ENCODE assay signal across 17 mouse cellular contexts in the genomic region with DNA sequence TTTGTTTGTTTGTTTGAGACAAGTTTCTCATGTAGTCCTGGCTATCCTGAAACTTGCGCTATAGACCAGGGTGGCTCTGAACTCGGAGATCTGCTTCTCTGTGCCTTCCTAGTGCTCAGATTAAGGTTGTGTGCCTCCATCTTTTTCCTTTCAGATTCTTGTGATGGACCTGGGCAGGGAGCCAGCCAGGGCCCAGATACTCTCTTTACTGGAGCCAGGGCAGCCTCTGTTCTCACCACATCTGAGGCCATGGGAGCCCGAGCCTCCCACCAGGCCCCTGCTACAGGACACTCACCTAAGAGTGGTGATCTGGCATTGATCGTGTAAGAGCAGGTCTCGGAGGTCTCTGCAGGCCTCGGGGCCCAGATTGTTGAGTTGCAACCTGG. TPM values are rescaled to one million over a fixed set of nuclear protein-coding genes. Genes with fewer than 3 reads are reported as not detected.
DNase-seq lines count a peak whose midpoint lies in the region; ATAC-seq and TF ChIP-seq lines count a peak whose summit lies in the region.
"Had no signal": no experiment of that assay in that cellular context is flagged by ENCODE, and none has a peak within 500 bp of the region (broad histone marks: within the 10 kb centered on the region; RNA-seq: fewer than 3 reads in every experiment).

No protein-coding gene starts in this region.

- DNase-seq in liver, postnatal 0 days = no peak
- DNase-seq in liver = no peak
- no peak for DNase-seq in hindbrain, postnatal 0 days (ENCODE audit: low spot score)
- DNase-seq in layer of hippocampus, adult 11-12 months (ENCODE audit: low spot score) = no peak
- no peak for DNase-seq in heart, adult 9 months (ENCODE audit: low spot score in 2 of 2)
- DNase-seq: adrenal gland, postnatal 10 days; cerebellum, adult 11 months; heart, adult 2 months; kidney, postnatal 4 days; thymus, postnatal 14 days had no signal

- H3K4me1 ChIP-seq in liver, postnatal 0 days (ENCODE audit: insufficient read depth) = peaks cover 15% of the 10 kb centered on the region
- H3K4me1 ChIP-seq in forebrain, embryonic 12.5 days = peaks cover 51% of the 10 kb centered on the region
- peaks cover 16% of the 10 kb centered on the region for H3K4me1 ChIP-seq in hindbrain, postnatal 0 days (ENCODE audit: insufficient read depth, low read length)
- peaks cover 44% of the 10 kb centered on the region for H3K4me1 ChIP-seq in neural tube, embryonic 13.5 days (replicated peaks)

- H3K9me3 ChIP-seq in liver, postnatal 0 days (ENCODE audit: low read length) = no peaks in the 10 kb centered on the region
- H3K9me3 ChIP-seq in forebrain, embryonic 12.5 days = no peaks in the 10 kb centered on the region
- H3K9me3 ChIP-seq in hindbrain, postnatal 0 days (ENCODE audit: low read length) = no peaks in the 10 kb centered on the region
- no peaks in the 10 kb centered on the region for H3K9me3 ChIP-seq in neural tube, embryonic 13.5 days

- no peak overlapping the region for H3K4me3 ChIP-seq in liver, postnatal 0 days (ENCODE audit: low read depth, low read length)
- H3K4me3 ChIP-seq in forebrain, embryonic 12.5 days (replicated peaks) = no peak overlapping the region
- no peak overlapping the region for H3K4me3 ChIP-seq in hindbrain, postnatal 0 days (ENCODE audit: low read length)
- H3K4me3 ChIP-seq in neural tube, embryonic 13.5 days = no peak overlapping the region
- H3K4me3 ChIP-seq: heart, adult 2 months had no signal

- no peak for TF ChIP-seq CTCF in liver, postnatal 0 days (IDR thresholded peaks at IDR 0.05; ENCODE audit: low read depth)
- TF ChIP-seq CTCF in hindbrain, postnatal 0 days (IDR thresholded peaks at IDR 0.05; ENCODE audit: low read depth) = no peak

- 0 out of 2 replicates have a peak, but pooled peaks cover 6% of the 10 kb centered on the region for H3K36me3 ChIP-seq in liver, postnatal 0 days (replicated peaks; ENCODE audit: insufficient read depth, low read length)
- H3K36me3 ChIP-seq in forebrain, embryonic 12.5 days (replicated peaks) = no peaks in the 10 kb centered on the region
- no peaks in the 10 kb centered on the region for H3K36me3 ChIP-seq in hindbrain, postnatal 0 days (ENCODE audit: insufficient read depth, low read length)
- H3K36me3 ChIP-seq in neural tube, embryonic 13.5 days = no peaks in the 10 kb centered on the region

- no peak overlapping the region for H3K9ac ChIP-seq in liver, postnatal 0 days (replicated peaks)
- peak overlapping the region; percentile 14; the same call in 1 of the 2 replicates for H3K9ac ChIP-seq in forebrain, embryonic 12.5 days
- H3K9ac ChIP-seq in hindbrain, postnatal 0 days (replicated peaks; ENCODE audit: low read length) = no peak overlapping the region
- H3K9ac ChIP-seq in neural tube, embryonic 13.5 days = no peak overlapping the region
- H3K9ac ChIP-seq: liver, embryonic 14.5 days had no signal

- ATAC-seq in liver, postnatal 0 days = no peak
- ATAC-seq in forebrain, embryonic 12.5 days (ENCODE audit: low FRiP score) = peak; percentile 21; the same call in 1 of the 2 replicates
- 0 out of 2 replicates have a peak, but pooled peaks have one; percentile 36 for ATAC-seq in hindbrain, postnatal 0 days
- ATAC-seq in neural tube, embryonic 13.5 days (ENCODE audit: low read depth) = peak; percentile 64
- no peak for ATAC-seq in inflammation-experienced regulatory T-cells, adult 6 months
- ATAC-seq: CD4-positive, CD25-positive, alpha-beta regulatory T cell, adult 4 months had no signal

- H3K4me2 ChIP-seq in liver, postnatal 0 days (ENCODE audit: low read depth, low read length) = no peak overlapping the region
- H3K4me2 ChIP-seq in forebrain, embryonic 12.5 days = peak overlapping the region; percentile 2
- H3K4me2 ChIP-seq in hindbrain, postnatal 0 days (ENCODE audit: low read depth, low read length) = no peak overlapping the region
- H3K4me2 ChIP-seq in neural tube, embryonic 13.5 days = peak overlapping the region; percentile 9; the same call in 1 of the 2 replicates

- 66% methylated on average over 6 of the region's 6 CpGs for WGBS in liver, postnatal 0 days (ENCODE audit: insufficient replicate concordance)
- 39% methylated on average over 6 of the region's 6 CpGs for WGBS in forebrain, embryonic 12.5 days
- WGBS in hindbrain, postnatal 0 days = 18% methylated on average over 6 of the region's 6 CpGs
- 56% methylated on average over 6 of the region's 6 CpGs for WGBS in neural tube, embryonic 13.5 days

- H3K27me3 ChIP-seq in liver, postnatal 0 days (ENCODE audit: insufficient read depth, low read length) = no peaks in the 10 kb centered on the region
- 0 out of 2 replicates have a peak, but pooled peaks cover 4% of the 10 kb centered on the region for H3K27me3 ChIP-seq in forebrain, embryonic 12.5 days
- no peaks in the 10 kb centered on the region for H3K27me3 ChIP-seq in hindbrain, postnatal 0 days (ENCODE audit: insufficient read depth, low read length)
- no peaks in the 10 kb centered on the region for H3K27me3 ChIP-seq in neural tube, embryonic 13.5 days

- peak overlapping the region; percentile 37; the same call in 1 of the 2 replicates for H3K27ac ChIP-seq in liver, postnatal 0 days (ENCODE audit: low read depth)
- peak overlapping the region; percentile 91 for H3K27ac ChIP-seq in forebrain, embryonic 12.5 days
- peak overlapping the region; percentile 65 for H3K27ac ChIP-seq in hindbrain, postnatal 0 days
- peak overlapping the region; percentile 82 for H3K27ac ChIP-seq in neural tube, embryonic 13.5 days (replicated peaks)
- H3K27ac ChIP-seq: heart, adult 2 months; liver, embryonic 14.5 days had no signal

- TF ChIP-seq EP300 in liver, postnatal 0 days (IDR thresholded peaks at IDR 0.05; ENCODE audit: low read depth) = no peak

RNA-seq across cellular contexts. Expression of a gene that starts 3.9 kb away (rescaled TPM):
- polyA plus RNA-seq in liver, postnatal 0 days (2015; fragmentation: Nextera tagmentation; extraction: Ambion mirVana) = 0.08 TPM in 1 of 2 replicates, not detected in the other
- 0.23 and 0.31 TPM in 2 replicates for polyA plus RNA-seq in forebrain, embryonic 12.5 days (2016; fragmentation: Nextera tagmentation; extraction: Ambion mirVana)
- 0.31 TPM in 1 of 2 replicates, not detected in the other for total RNA-seq in hindbrain, postnatal 0 days (2014; rRNA removed)
- polyA plus RNA-seq in hindbrain, postnatal 0 days (2015; fragmentation: Nextera tagmentation; extraction: Ambion mirVana) = 0.13 and 0.34 TPM in 2 replicates
- polyA plus RNA-seq in neural tube, embryonic 13.5 days (2015; fragmentation: Nextera tagmentation; extraction: Ambion mirVana) = 0.33 and 0.48 TPM in 2 replicates
- polyA plus RNA-seq in inflammation-experienced regulatory T-cells, adult 6 months (2017; shearing (Covaris generic)) = under 1 TPM in 1 of 3 experiments, not detected in 2; 0.15 TPM
- total RNA-seq: monocyte, adult 5-6 weeks had no signal
- polyA plus RNA-seq: CD4-positive, CD25-positive, alpha-beta regulatory T cell, adult 4 months had no signal

RNA-seq across cellular contexts. Expression of a gene that starts 13.3 kb away (rescaled TPM):
- 4.6 and 5.6 TPM in 2 replicates for polyA plus RNA-seq in liver, postnatal 0 days (2015; fragmentation: Nextera tagmentation; extraction: Ambion mirVana)
- 4.6 and 5.2 TPM in 2 replicates for polyA plus RNA-seq in forebrain, embryonic 12.5 days (2016; fragmentation: Nextera tagmentation; extraction: Ambion mirVana)
- 5.7 and 12.7 TPM in 2 replicates for total RNA-seq in hindbrain, postnatal 0 days (2014; rRNA removed)
- polyA plus RNA-seq in hindbrain, postnatal 0 days (2015; fragmentation: Nextera tagmentation; extraction: Ambion mirVana) = 5.1 and 6.9 TPM in 2 replicates
- polyA plus RNA-seq in neural tube, embryonic 13.5 days (2015; fragmentation: Nextera tagmentation; extraction: Ambion mirVana) = 4.5 and 4.7 TPM in 2 replicates
- 10 to 100 TPM in 1 of 3 experiments, 1 to 10 TPM in 2; 3.3 to 10.7 (median 4.1) TPM for polyA plus RNA-seq in inflammation-experienced regulatory T-cells, adult 6 months (2017; shearing (Covaris generic))

RNA-seq across cellular contexts. Expression of a gene that starts 14.7 kb away (rescaled TPM):
- not detected in 2 replicates for polyA plus RNA-seq in liver, postnatal 0 days (2015; fragmentation: Nextera tagmentation; extraction: Ambion mirVana)
- not detected in 2 replicates for polyA plus RNA-seq in forebrain, embryonic 12.5 days (2016; fragmentation: Nextera tagmentation; extraction: Ambion mirVana)
- total RNA-seq in hindbrain, postnatal 0 days (2014; rRNA removed) = 1.0 TPM in 1 of 2 replicates, not detected in the other
- polyA plus RNA-seq in hindbrain, postnatal 0 days (2015; fragmentation: Nextera tagmentation; extraction: Ambion mirVana) = 2.2 and 2.6 TPM in 2 replicates
- polyA plus RNA-seq in neural tube, embryonic 13.5 days (2015; fragmentation: Nextera tagmentation; extraction: Ambion mirVana) = not detected in 2 replicates
- polyA plus RNA-seq in inflammation-experienced regulatory T-cells, adult 6 months (2017; shearing (Covaris generic)) = not detected
- total RNA-seq: heart, adult 2 months; monocyte, adult 5-6 weeks had no signal
- polyA plus RNA-seq: CD4-positive, CD25-positive, alpha-beta regulatory T cell, adult 4 months; liver, embryonic 14.5 days; spleen, adult 2 months had no signal

RNA-seq across cellular contexts. Expression of a gene that starts 21.3 kb away (rescaled TPM):
- 3.1 and 4.0 TPM in 2 replicates for polyA plus RNA-seq in liver, postnatal 0 days (2015; fragmentation: Nextera tagmentation; extraction: Ambion mirVana)
- 28.7 and 34.3 TPM in 2 replicates for polyA plus RNA-seq in forebrain, embryonic 12.5 days (2016; fragmentation: Nextera tagmentation; extraction: Ambion mirVana)
- 24.2 and 30.5 TPM in 2 replicates for total RNA-seq in hindbrain, postnatal 0 days (2014; rRNA removed)
- 13.2 and 14.3 TPM in 2 replicates for polyA plus RNA-seq in hindbrain, postnatal 0 days (2015; fragmentation: Nextera tagmentation; extraction: Ambion mirVana)
- 20.1 and 21.1 TPM in 2 replicates for polyA plus RNA-seq in neural tube, embryonic 13.5 days (2015; fragmentation: Nextera tagmentation; extraction: Ambion mirVana)
- polyA plus RNA-seq in inflammation-experienced regulatory T-cells, adult 6 months (2017; shearing (Covaris generic)) = 10 to 100 TPM; 17.9 to 31.2 (median 19.8) TPM

RNA-seq across cellular contexts. Expression of a gene that starts 33.3 kb away (rescaled TPM):
- 4.2 TPM in 2 replicates for polyA plus RNA-seq in liver, postnatal 0 days (2015; fragmentation: Nextera tagmentation; extraction: Ambion mirVana)
- polyA plus RNA-seq in forebrain, embryonic 12.5 days (2016; fragmentation: Nextera tagmentation; extraction: Ambion mirVana) = 10.1 and 12.4 TPM in 2 replicates
- 59.1 and 69.6 TPM in 2 replicates for total RNA-seq in hindbrain, postnatal 0 days (2014; rRNA removed)
- 21.0 and 24.1 TPM in 2 replicates for polyA plus RNA-seq in hindbrain, postnatal 0 days (2015; fragmentation: Nextera tagmentation; extraction: Ambion mirVana)
- polyA plus RNA-seq in neural tube, embryonic 13.5 days (2015; fragmentation: Nextera tagmentation; extraction: Ambion mirVana) = 21.1 and 22.5 TPM in 2 replicates
- polyA plus RNA-seq in inflammation-experienced regulatory T-cells, adult 6 months (2017; shearing (Covaris generic)) = not detected
- total RNA-seq: monocyte, adult 5-6 weeks had no signal
- polyA plus RNA-seq: CD4-positive, CD25-positive, alpha-beta regulatory T cell, adult 4 months had no signal

Comparison
In these comparisons a context has a peak if more than half of its experiments do, and no peak if none do; other contexts are left out.
1. ATAC-seq: peak in forebrain, embryonic 12.5 days (single experiment), hindbrain, postnatal 0 days (single experiment) and neural tube, embryonic 13.5 days (single experiment); none in liver, postnatal 0 days (single experiment) and inflammation-experienced regulatory T-cells, adult 6 months (single experiment).
2. H3K27ac ChIP-seq: peak in every context shown above with its lines; median percentile 91 in forebrain, embryonic 12.5 days; 82 in neural tube, embryonic 13.5 days; 65 in hindbrain, postnatal 0 days; 37 in liver, postnatal 0 days.
3. H3K4me2 ChIP-seq: peak in forebrain, embryonic 12.5 days (single experiment) and neural tube, embryonic 13.5 days (single experiment); none in liver, postnatal 0 days (single experiment) and hindbrain, postnatal 0 days (single experiment).